Mouse (Mus musculus): ENCODE data around the gene Eipr1. TPM values are rescaled to one million over a fixed set of nuclear protein-coding genes. Genes with fewer than 3 reads are reported as not detected.

Eipr1 gene
- polyA plus RNA-seq (2017; shearing (Covaris generic)) = 54.7 TPM

GRCm38 (mm10) chr12:28751508-28752263 is at the start of gene Eipr1:
Eipr1 (plus strand) TSS chr12:28751803.

GRCm38 (mm10) chr12:28750021-28750633 is 1.5 kb upstream of the Eipr1 start, which contains the start of gene Trappc12:
Trappc12 (minus strand) TSS chr12:28750472.

Other genes starting within 250 kb of the Eipr1 start
- gene Dcdc2c, start 199.4 kb upstream of the Eipr1 start, polyA plus RNA-seq (2017; shearing (Covaris generic)) = not detected
- gene Allc, start 169.3 kb upstream of the Eipr1 start, polyA plus RNA-seq (2017; shearing (Covaris generic)) = not detected
- not detected for gene Colec11, start 128.4 kb upstream of the Eipr1 start, polyA plus RNA-seq (2017; shearing (Covaris generic))
- gene Rps7, start 115.8 kb upstream of the Eipr1 start, polyA plus RNA-seq (2017; shearing (Covaris generic)) = 1,183 TPM
- 30.8 TPM for gene Rnaseh1, start 102.2 kb upstream of the Eipr1 start, polyA plus RNA-seq (2017; shearing (Covaris generic))
- gene Adi1, start 76.6 kb upstream of the Eipr1 start, polyA plus RNA-seq (2017; shearing (Covaris generic)) = 88.6 TPM
- gene Trappc12, start 1.3 kb upstream of the Eipr1 start, polyA plus RNA-seq (2017; shearing (Covaris generic)) = 81.0 TPM